Mouse (Mus musculus) thymus, postnatal 36 days (tissue): ENCODE data around the gene Ahcyl2.

Experiments used
- DNase-seq, 2 experiments: peaks; one replicate each; pipeline ENCODE4 v3.0.0; 2022; ENCODE audit warnings: mixed read lengths in 2 of 2

Ahcyl2 gene

GRCm38 (mm10) chr6:29770672-29771321, 3.0 kb downstream of the Ahcyl2 start:
- DNase-seq: no peak

DNA sequence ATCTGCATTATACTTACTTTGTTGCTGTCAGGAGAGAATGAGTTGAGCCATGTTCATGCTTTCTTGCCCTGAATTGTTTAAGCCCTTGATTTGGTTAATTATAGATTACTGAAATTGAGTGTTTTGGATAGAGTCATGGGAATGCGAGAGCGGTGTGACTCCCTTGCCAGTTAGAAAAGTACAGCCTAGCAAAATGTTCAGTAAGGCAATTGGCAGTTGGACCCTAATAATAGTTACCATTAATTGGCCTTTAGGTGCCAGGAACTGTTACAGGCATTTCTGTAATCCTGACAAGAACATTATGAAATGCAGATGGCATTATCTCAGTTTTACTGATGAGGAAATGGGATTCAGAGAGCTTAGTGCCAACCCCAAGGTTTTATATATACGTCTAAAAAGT, 4.4 kb downstream of the Ahcyl2 start:
- DNase-seq: no peak

- DNase-seq: no peak
Measured at GRCm38 (mm10) chr6:29774161-29774560, 6.3 kb downstream of the Ahcyl2 start.

GRCm38 (mm10) chr6:29775609-29776008, 7.8 kb downstream of the Ahcyl2 start:
- DNase-seq: no peak

GRCm38 (mm10) chr6:29776542-29777237, 8.9 kb downstream of the Ahcyl2 start:
- DNase-seq: no peak

DNA sequence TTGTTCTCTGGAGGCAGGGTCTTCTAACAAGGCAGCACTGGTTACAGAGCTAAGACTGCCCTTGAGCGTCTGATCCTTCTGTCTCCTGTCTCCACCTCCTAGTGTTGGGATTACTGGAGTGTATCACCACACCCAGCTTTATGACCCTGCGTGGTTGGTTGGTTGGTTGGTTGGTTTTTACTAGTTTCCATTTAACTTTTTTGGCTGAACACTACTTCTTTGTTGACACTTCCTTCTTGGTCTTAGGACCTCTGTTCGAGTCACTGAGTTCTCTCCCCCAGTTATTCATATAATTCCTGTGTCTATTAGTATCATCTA, 9.4 kb downstream of the Ahcyl2 start:
- DNase-seq: no peak

GRCm38 (mm10) chr6:29780082-29780481, 12.3 kb downstream of the Ahcyl2 start:
- DNase-seq: no peak

GRCm38 (mm10) chr6:29780571-29780970, 12.8 kb downstream of the Ahcyl2 start:
- DNase-seq: no peak

GRCm38 (mm10) chr6:29782239-29782638, 14.4 kb downstream of the Ahcyl2 start:
- no peak for DNase-seq

DNA sequence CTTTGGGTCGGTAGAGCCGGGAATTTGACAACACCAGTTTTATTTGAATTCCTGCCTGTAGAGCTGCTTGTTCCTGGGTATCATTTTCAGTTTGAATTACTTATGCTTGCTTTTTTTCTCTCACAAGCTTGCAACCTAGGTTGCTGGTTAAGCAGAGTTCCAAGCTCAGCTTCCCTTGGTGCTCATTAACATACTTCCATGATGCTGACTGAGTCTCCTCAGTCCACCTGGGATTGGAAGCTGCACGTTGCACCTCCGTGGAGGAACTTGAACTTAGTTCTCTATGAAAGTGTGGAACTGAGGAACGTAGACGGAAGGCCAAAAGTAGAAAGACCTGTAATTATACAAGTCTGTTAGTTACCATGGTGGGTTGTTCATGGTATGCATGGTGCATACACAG, 16.1 kb downstream of the Ahcyl2 start:
- no peak for DNase-seq

DNA sequence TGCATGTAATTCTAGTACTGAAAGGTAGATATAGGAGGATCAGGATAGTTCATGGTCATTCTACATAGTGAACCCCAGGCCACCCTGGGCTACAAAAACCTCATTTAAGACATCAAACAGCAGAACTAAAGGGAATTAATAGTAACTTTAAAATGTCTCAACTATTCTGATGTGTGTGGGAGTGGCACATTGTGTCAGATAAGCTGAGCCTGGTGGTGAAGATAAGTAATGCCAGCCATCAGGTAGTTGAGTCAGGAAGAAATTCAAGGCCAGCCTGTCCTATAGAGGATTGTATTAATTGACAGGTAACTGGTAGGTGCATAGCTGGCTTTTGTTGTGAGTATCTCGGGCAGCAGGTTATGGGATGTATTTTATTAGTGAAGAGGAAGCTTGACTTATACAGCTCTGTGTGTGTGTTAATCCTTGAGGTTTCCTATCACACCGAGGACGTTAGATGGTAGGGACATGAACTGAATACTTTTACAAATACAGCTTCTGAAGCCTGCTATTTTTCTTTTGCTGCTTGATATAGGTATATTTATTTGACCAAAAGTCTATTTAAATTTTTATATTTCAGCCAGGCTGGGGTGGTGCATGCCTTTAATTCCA, 16.7 kb downstream of the Ahcyl2 start:
- DNase-seq: no peak

GRCm38 (mm10) chr6:29785759-29786158, 17.9 kb downstream of the Ahcyl2 start:
- DNase-seq: no peak

- no peak for DNase-seq
Measured at GRCm38 (mm10) chr6:29788779-29789350, 21.1 kb downstream of the Ahcyl2 start.

- DNase-seq: no peak
Measured at GRCm38 (mm10) chr6:29790014-29790698, 22.3 kb downstream of the Ahcyl2 start.

- no peak for DNase-seq
Measured at GRCm38 (mm10) chr6:29793520-29793919, 25.7 kb downstream of the Ahcyl2 start.

DNA sequence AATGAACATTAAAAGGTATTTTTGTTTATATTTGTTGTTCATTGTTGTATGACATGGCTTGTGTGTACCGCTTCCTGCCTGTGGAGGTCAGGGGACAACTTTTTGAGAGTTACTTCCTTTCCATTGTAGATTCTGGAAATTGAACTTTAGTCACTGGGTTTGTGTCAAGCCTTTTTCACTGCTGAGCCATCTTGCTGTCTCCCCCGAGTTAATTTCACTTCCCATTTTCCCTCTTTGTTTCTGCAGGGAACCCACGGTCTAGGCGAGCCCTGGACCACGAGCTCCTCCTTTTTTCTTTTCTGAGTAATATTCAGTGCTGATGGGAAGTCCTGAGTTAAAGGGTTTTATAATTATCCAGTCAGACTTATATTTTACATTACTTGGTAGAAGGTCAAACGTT, 26.8 kb downstream of the Ahcyl2 start:
- DNase-seq: no peak

- DNase-seq: no peak
Measured at GRCm38 (mm10) chr6:29802979-29803378, 35.2 kb downstream of the Ahcyl2 start.

DNA sequence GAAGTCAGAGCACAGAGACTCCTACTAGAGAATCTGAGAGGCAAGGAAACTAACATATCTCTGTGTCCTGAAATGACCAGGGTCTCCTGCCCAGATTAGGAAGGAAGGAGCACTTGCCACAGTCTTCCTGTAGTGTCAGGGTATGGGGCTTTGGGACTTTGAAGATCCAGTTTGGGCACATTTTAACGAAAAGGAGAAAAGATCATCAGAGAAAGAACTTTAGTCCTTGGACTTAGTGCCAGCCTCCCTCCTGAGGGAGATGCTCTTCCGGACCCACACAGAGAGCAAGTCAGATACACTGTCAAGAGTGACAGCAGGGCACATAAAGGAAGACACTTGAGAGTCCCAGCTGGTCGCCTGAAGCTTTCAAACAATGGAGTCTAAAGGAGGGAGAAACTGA, 36.2 kb downstream of the Ahcyl2 start:
- no peak for DNase-seq

DNA sequence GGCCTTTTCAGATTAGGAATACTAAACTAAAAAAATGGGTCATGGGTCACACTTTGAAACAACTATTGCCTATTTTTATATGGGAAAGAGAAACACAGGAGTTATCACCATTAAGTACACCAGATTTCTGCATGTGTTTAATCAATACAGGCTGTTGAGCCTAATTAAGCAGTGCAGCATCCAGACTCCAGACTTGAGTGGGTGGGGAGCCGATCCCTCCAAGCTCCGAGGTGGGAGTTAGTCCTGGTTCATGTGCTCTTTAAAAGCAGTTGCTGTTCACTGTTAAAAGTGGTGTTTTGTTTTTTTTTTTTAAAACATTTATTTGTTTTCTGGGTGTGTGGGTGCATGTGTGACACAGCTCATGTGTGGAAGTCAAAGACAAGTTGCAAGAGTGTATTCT, 37.6 kb downstream of the Ahcyl2 start:
- no peak for DNase-seq

- no peak for DNase-seq
Measured at GRCm38 (mm10) chr6:29812076-29812475, 44.3 kb downstream of the Ahcyl2 start.

DNA sequence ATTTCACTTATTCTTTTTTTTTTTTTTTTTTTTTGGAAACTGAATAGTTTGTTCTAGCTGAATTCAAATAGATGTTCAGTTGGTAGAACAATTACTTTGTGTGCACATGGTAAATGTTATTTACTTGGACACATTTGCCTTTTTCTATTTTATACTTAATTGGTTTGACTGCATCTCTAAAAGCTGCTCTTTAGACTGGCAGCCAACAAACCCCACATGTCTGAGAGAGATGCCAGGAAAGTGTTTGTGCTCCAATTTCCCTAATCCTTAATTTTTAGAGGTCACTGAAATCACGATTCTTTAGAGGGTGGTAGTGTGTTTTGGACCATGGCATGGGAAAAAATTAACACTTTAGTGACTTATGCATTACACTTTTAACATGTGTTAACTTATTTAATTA, 44.8 kb downstream of the Ahcyl2 start:
- no peak for DNase-seq

- DNase-seq: no peak
Measured at GRCm38 (mm10) chr6:29814616-29815015, 46.8 kb downstream of the Ahcyl2 start.

- DNase-seq: no peak
Measured at GRCm38 (mm10) chr6:29815060-29815459, 47.2 kb downstream of the Ahcyl2 start.

DNA sequence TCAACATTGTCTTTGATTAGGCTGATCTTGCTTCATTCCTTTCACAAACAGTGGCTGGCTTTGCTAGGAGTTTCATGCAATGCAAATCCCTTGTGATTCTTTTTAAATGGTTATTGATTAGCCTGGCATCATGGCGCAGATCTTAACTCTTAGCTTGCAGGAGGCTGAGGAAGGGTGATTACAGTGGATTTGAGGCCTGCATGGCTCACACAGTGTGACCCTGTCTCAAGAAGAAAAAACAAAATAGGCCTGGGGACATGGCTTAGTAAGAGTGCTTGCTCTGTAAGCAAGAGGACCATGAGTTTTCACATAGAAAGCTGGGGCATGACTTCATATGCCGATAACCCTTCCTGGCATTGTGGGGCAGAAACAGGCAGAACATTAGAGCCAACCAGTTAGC, 47.8 kb downstream of the Ahcyl2 start:
- DNase-seq: no peak
